Mouse (Mus musculus): ENCODE data around the gene Blmh.

GRCm38 (mm10) chr11:76990839-76991238 is 66.2 kb downstream of the Blmh start:
- TF ChIP-seq CTCF (IDR thresholded peaks at IDR 0.05; ENCODE audit: extremely low read depth, insufficient read depth, insufficient read length, insufficient replicate concordance) = no peak
- TF ChIP-seq POLR2A (IDR thresholded peaks at IDR 0.05; ENCODE audit: low read depth, low read length) = no peak
